Mouse (Mus musculus): ENCODE results near the gene Apbb2. TPM values are rescaled to one million over a fixed set of nuclear protein-coding genes. Genes with fewer than 3 reads are reported as not detected.

Gene Apbb2
- polyA plus RNA-seq, 1 experiment from 2014 or later, result 124 TPM

GRCm38 (mm10) chr5:66421954-66422353 is 196.6 kb downstream of the Apbb2 start:
- H3K36me3 ChIP-seq, result no peaks in the 10 kb centered on the region
- H3K4me2 ChIP-seq, result no peak overlapping the region
- no peak overlapping the region for H3K4me3 ChIP-seq
- H3K27me3 ChIP-seq, result no peaks in the 10 kb centered on the region
- no peak for ATAC-seq (ENCODE audit: low FRiP score, low read depth)
- no peak overlapping the region for H3K9ac ChIP-seq
- no peak overlapping the region for H3K27ac ChIP-seq (replicated peaks)
- H3K9me3 ChIP-seq, result no peaks in the 10 kb centered on the region
- 87% methylated on average over 4 of the region's 4 CpGs for WGBS
- peaks cover 10% of the 10 kb centered on the region for H3K4me1 ChIP-seq (replicated peaks)

DNA sequence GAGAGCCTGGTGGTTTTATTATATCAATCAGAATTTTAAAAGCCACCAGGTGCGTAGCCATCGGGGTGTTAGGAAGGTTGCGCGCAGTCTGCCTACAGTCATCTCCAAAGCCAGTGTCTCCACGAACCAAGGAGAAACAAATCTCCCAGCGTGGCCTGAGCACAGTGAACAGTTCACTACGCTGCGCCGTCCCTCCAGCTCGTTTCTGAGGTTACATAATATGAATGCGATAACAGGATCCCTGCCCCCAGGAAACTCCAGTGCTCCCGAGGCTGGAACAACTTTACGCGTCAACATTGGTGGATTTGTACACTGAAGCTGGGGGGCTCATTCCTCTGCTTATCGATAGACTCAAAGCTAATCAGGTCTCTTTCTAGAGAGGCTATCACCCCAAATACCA is 197.4 kb downstream of the Apbb2 start:
- no peak for ATAC-seq (ENCODE audit: low FRiP score, low read depth)
- peaks cover 11% of the 10 kb centered on the region for H3K4me1 ChIP-seq (replicated peaks)
- 91% methylated on average over 15 of the region's 15 CpGs for WGBS
- H3K27me3 ChIP-seq, result no peaks in the 10 kb centered on the region
- H3K36me3 ChIP-seq, result no peaks in the 10 kb centered on the region
- H3K9ac ChIP-seq, result no peak overlapping the region
- no peak overlapping the region for H3K27ac ChIP-seq (replicated peaks)
- H3K4me3 ChIP-seq, result no peak overlapping the region
- H3K9me3 ChIP-seq, result no peaks in the 10 kb centered on the region
- no peak overlapping the region for H3K4me2 ChIP-seq

DNA sequence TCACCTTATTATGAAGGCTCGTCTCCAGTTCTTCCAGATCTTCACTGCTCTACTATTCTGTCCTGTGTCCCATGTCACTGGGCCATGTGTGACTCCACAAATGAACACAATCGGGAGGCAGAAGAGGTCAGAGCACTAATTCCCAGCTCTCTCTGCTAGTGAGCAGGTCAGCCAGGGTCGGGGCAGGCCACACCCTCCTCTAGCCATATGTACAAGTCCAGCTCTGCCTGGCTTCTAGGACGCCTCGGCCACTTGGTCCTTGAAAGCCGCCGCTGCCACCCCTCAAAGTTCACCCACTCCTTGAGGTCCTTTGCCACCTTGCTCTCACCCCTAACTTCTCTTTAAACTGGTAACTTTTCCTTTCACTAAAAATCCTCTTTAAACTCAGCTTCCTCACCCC is 198.6 kb downstream of the Apbb2 start:
- H3K36me3 ChIP-seq, result no peaks in the 10 kb centered on the region
- peaks cover 23% of the 10 kb centered on the region for H3K4me1 ChIP-seq (replicated peaks)
- H3K27me3 ChIP-seq, result no peaks in the 10 kb centered on the region
- H3K9ac ChIP-seq, result no peak overlapping the region
- H3K4me2 ChIP-seq, result no peak overlapping the region
- H3K27ac ChIP-seq (replicated peaks), result no peak overlapping the region
- H3K9me3 ChIP-seq, result no peaks in the 10 kb centered on the region
- 80% methylated on average over 7 of the region's 7 CpGs for WGBS
- no peak overlapping the region for H3K4me3 ChIP-seq
- no peak for ATAC-seq (ENCODE audit: low FRiP score, low read depth)

DNA sequence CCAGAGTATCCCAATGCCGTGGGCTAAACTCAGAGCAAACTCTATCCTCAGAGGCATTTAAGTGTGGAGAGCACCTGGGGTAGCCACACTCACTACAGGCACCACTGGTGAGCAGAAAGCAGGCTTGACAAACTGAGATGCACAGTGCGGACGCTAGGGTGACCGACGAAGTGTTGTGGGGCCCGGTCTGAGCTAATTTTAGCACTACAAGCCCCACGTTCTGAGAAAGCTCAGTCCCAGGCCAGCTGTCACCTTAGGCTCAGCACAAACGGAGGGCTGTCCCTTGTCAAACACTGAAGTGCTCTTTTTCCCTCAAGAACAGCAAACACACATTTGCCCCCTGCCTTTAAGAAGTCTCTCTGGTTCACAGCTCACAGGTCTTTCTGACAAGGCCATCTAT is 201.3 kb downstream of the Apbb2 start:
- no peak for ATAC-seq (ENCODE audit: low FRiP score, low read depth)
- 62% methylated on average over 8 of the region's 8 CpGs for WGBS
- Histone ChIP-seq H3K4me1 (replicated peaks) (peaks cover 28% of the 10 kb centered on the region), H3K4me2 (no peak overlapping the region), H3K36me3 (no peaks in the 10 kb centered on the region), H3K27ac (replicated peaks) (no peak overlapping the region), H3K27me3 (no peaks in the 10 kb centered on the region), H3K9ac (no peak overlapping the region), H3K4me3 (no peak overlapping the region), H3K9me3 (no peaks in the 10 kb centered on the region)

GRCm38 (mm10) chr5:66415700-66416543 is 202.7 kb downstream of the Apbb2 start:
- Histone ChIP-seq H3K27ac (replicated peaks) (peak overlapping the region; percentile 56), H3K27me3 (no peaks in the 10 kb centered on the region), H3K4me2 (no peak overlapping the region), H3K9me3 (no peaks in the 10 kb centered on the region), H3K36me3 (no peaks in the 10 kb centered on the region), H3K9ac (no peak overlapping the region), H3K4me3 (no peak overlapping the region), H3K4me1 (replicated peaks) (peaks cover 28% of the 10 kb centered on the region)
- WGBS, result 34% methylated on average over 7 of the region's 7 CpGs
- ATAC-seq (ENCODE audit: low FRiP score, low read depth), result 0 out of 2 replicates have a peak, but pooled peaks have one; percentile 51

GRCm38 (mm10) chr5:66415033-66415697 is 203.4 kb downstream of the Apbb2 start:
- Histone ChIP-seq H3K4me2 (no peak overlapping the region), H3K27me3 (no peaks in the 10 kb centered on the region), H3K4me3 (no peak overlapping the region), H3K9me3 (no peaks in the 10 kb centered on the region), H3K4me1 (replicated peaks) (peaks cover 28% of the 10 kb centered on the region), H3K27ac (replicated peaks) (peak overlapping the region; percentile 56), H3K36me3 (no peaks in the 10 kb centered on the region), H3K9ac (no peak overlapping the region)
- no peak; the same call in 1 of the 2 replicates for ATAC-seq (ENCODE audit: low FRiP score, low read depth)
- WGBS, result 47% methylated on average over 9 of the region's 9 CpGs

GRCm38 (mm10) chr5:66413402-66413801 is 205.2 kb downstream of the Apbb2 start:
- ATAC-seq (ENCODE audit: low FRiP score, low read depth), result no peak
- 39% methylated on average over 5 of the region's 5 CpGs for WGBS
- Histone ChIP-seq H3K9me3 (no peaks in the 10 kb centered on the region), H3K27ac (replicated peaks) (0 out of 2 replicates have a peak overlapping the region, but pooled peaks have one; percentile 6), H3K27me3 (no peaks in the 10 kb centered on the region), H3K4me3 (no peak overlapping the region), H3K36me3 (no peaks in the 10 kb centered on the region), H3K4me1 (replicated peaks) (peaks cover 27% of the 10 kb centered on the region), H3K9ac (no peak overlapping the region), H3K4me2 (no peak overlapping the region)

- Histone ChIP-seq H3K27ac (replicated peaks) (no peak overlapping the region), H3K36me3 (no peaks in the 10 kb centered on the region), H3K9ac (no peak overlapping the region), H3K9me3 (no peaks in the 10 kb centered on the region), H3K27me3 (no peaks in the 10 kb centered on the region), H3K4me2 (no peak overlapping the region), H3K4me1 (replicated peaks) (peaks cover 23% of the 10 kb centered on the region), H3K4me3 (no peak overlapping the region)
- no peak for ATAC-seq (ENCODE audit: low FRiP score, low read depth)
- 72% methylated on average over 3 of the region's 3 CpGs for WGBS
Measured at GRCm38 (mm10) chr5:66412821-66413220, 205.8 kb downstream of the Apbb2 start.

DNA sequence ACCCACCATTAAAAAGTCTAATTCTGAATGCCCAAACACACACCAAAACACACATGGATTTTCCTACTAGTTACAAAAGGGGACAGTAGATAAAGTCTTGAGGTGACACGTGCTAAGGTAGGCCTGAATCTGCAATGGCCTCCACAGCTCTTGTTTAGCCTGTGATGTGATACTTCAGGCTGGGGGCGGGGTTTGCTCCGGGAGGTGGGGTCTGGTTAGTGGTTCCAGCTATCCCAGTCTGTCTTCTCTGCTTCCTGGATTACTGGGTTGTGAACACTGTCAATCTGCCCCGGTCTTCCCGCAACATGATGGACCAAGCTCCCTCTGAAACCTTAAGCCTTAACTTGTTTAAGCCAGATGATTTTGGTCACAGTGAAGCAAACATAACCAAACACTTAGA is 210.0 kb downstream of the Apbb2 start:
- H3K4me2 ChIP-seq, result no peak overlapping the region

DNA sequence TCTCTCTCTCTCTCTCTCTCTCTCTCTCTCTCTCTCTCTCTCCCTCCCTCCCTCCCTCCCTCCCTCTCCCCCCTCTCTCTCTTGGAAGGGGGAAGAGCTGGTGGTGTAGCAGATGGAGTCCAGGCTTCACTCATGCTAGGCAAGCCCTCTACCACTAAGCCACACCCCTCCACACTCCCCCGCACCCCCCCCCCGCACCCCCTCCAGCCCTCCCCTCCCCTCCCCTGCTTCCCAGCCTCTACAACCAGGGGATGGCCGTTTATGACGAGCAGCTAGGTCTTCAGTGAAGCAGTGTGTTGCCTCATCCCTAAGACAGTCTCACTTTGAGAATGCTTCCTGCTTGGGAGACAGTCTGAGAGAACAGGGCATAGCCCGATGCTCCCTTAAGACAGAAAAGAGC is 210.6 kb downstream of the Apbb2 start:
- Histone ChIP-seq H3K9ac (no peak overlapping the region), H3K4me1 (replicated peaks) (no peaks in the 10 kb centered on the region), H3K4me3 (no peak overlapping the region), H3K36me3 (no peaks in the 10 kb centered on the region; the same call in 1 of the 2 replicates), H3K27ac (replicated peaks) (no peak overlapping the region), H3K27me3 (no peaks in the 10 kb centered on the region), H3K9me3 (no peaks in the 10 kb centered on the region), H3K4me2 (no peak overlapping the region)
- 55% methylated on average over 3 of the region's 5 CpGs for WGBS
- 0 out of 2 replicates have a peak, but pooled peaks have one; percentile 54 for ATAC-seq (ENCODE audit: low FRiP score, low read depth)

More for the DNA sequence above, 210.0 kb downstream of the Apbb2 start:
- no peak overlapping the region for H3K4me3 ChIP-seq
- no peak overlapping the region for H3K27ac ChIP-seq (replicated peaks)
- H3K9ac ChIP-seq, result no peak overlapping the region
- H3K27me3 ChIP-seq, result no peaks in the 10 kb centered on the region
- H3K36me3 ChIP-seq, result no peaks in the 10 kb centered on the region; the same call in 1 of the 2 replicates
- no peaks in the 10 kb centered on the region for H3K4me1 ChIP-seq (replicated peaks)
- WGBS, result 82% methylated on average over 5 of the region's 5 CpGs
- H3K9me3 ChIP-seq, result no peaks in the 10 kb centered on the region
- no peak for ATAC-seq (ENCODE audit: low FRiP score, low read depth)

DNA sequence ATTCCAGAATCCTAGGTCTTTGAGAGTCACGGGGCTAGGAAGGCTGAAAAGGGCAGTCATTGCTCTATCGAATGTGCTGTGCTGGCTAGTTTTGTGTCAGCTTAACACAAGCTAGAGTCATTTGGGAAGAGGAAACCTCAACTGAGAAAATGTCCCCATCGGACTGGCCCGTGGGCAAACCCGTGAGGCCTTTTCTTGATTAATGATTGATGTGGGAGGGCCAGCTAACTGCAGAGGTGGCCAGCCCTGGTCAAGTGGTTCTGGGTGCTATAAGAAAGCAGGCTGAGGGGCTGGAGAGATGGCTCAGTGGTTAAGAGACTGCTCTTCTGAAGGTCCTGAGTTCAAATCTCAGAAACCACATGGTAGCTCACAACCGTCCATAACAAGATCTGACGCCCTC is 212.2 kb downstream of the Apbb2 start:
- ATAC-seq (ENCODE audit: low FRiP score, low read depth), result no peak
- no peaks in the 10 kb centered on the region for H3K9me3 ChIP-seq
- no peaks in the 10 kb centered on the region; the same call in 1 of the 2 replicates for H3K36me3 ChIP-seq
- no peaks in the 10 kb centered on the region for H3K27me3 ChIP-seq
- no peak overlapping the region for H3K27ac ChIP-seq (replicated peaks)
- no peak overlapping the region for H3K4me3 ChIP-seq
- H3K4me2 ChIP-seq, result no peak overlapping the region
- WGBS, result 86% methylated on average over 7 of the region's 7 CpGs
- no peaks in the 10 kb centered on the region for H3K4me1 ChIP-seq (replicated peaks)
- no peak overlapping the region for H3K9ac ChIP-seq

- no peak overlapping the region for H3K4me3 ChIP-seq
- H3K27me3 ChIP-seq, result no peaks in the 10 kb centered on the region
- H3K9ac ChIP-seq, result no peak overlapping the region
- peak; percentile 19; the same call in 1 of the 2 replicates for ATAC-seq (ENCODE audit: low FRiP score, low read depth)
- 75% methylated on average over 12 of the region's 12 CpGs for WGBS
- H3K36me3 ChIP-seq, result no peaks in the 10 kb centered on the region; the same call in 1 of the 2 replicates
- no peaks in the 10 kb centered on the region for H3K4me1 ChIP-seq (replicated peaks)
- H3K4me2 ChIP-seq, result no peak overlapping the region
- no peaks in the 10 kb centered on the region for H3K9me3 ChIP-seq
- no peak overlapping the region for H3K27ac ChIP-seq (replicated peaks)
Measured at GRCm38 (mm10) chr5:66405731-66406399, 212.7 kb downstream of the Apbb2 start.

All from hindbrain, embryonic 15.5 days (tissue).